Mouse (Mus musculus): ENCODE measurements around the gene Cacna1c. TPM values are rescaled to one million over a fixed set of nuclear protein-coding genes. Genes with fewer than 3 reads are reported as not detected.

Cacna1c gene
- polyA plus RNA-seq, 1 experiment from 2014 or later, result 2.3 TPM

GRCm38 (mm10) chr6:118958529-118958928, 237.7 kb downstream of the Cacna1c start:
- TF ChIP-seq EP300 (optimal IDR thresholded peaks at IDR 0.05) (no peak), CTCF (IDR thresholded peaks at IDR 0.05; ENCODE audit: low read depth) (no peak)
- Histone ChIP-seq H3K4me2 (replicated peaks; ENCODE audit: low read depth) (no peak overlapping the region), H3K4me3 (ENCODE audit: low read depth, low read length) (no peak overlapping the region), H3K27me3 (ENCODE audit: control insufficient read depth, insufficient read depth, low read length) (no peaks in the 10 kb centered on the region), H3K4me1 (replicated peaks; ENCODE audit: control insufficient read depth, insufficient read depth) (no peaks in the 10 kb centered on the region; the same call in 1 of the 2 replicates), H3K9me3 (ENCODE audit: control insufficient read depth, low read length) (no peaks in the 10 kb centered on the region), H3K36me3 (ENCODE audit: control insufficient read depth, insufficient read depth, low read length) (no peaks in the 10 kb centered on the region), H3K9ac (ENCODE audit: low read length) (no peak overlapping the region), H3K27ac (replicated peaks) (no peak overlapping the region)
- DNase-seq (ENCODE audit: low spot score), result no peak
- WGBS, result 92% methylated on average over 9 of the region's 9 CpGs
- no peak for ATAC-seq (ENCODE audit: low FRiP score, low TSS enrichment)

GRCm38 (mm10) chr6:118956234-118956633, 240.0 kb downstream of the Cacna1c start:
- Histone ChIP-seq H3K4me1 (replicated peaks; ENCODE audit: control insufficient read depth, insufficient read depth) (no peaks in the 10 kb centered on the region), H3K27ac (replicated peaks) (no peak overlapping the region), H3K36me3 (ENCODE audit: control insufficient read depth, insufficient read depth, low read length) (no peaks in the 10 kb centered on the region), H3K4me2 (replicated peaks; ENCODE audit: low read depth) (no peak overlapping the region), H3K9ac (ENCODE audit: low read length) (no peak overlapping the region), H3K27me3 (ENCODE audit: control insufficient read depth, insufficient read depth, low read length) (no peaks in the 10 kb centered on the region), H3K4me3 (ENCODE audit: low read depth, low read length) (no peak overlapping the region), H3K9me3 (ENCODE audit: control insufficient read depth, low read length) (no peaks in the 10 kb centered on the region)
- ATAC-seq (ENCODE audit: low FRiP score, low TSS enrichment) (no peak), DNase-seq (ENCODE audit: low spot score) (no peak)
- 81% methylated on average over 4 of the region's 4 CpGs for WGBS
- TF ChIP-seq CTCF (IDR thresholded peaks at IDR 0.05; ENCODE audit: low read depth), result no peak
- TF ChIP-seq EP300 (optimal IDR thresholded peaks at IDR 0.05), result no peak

GRCm38 (mm10) chr6:118955777-118956176, 240.4 kb downstream of the Cacna1c start:
- no peak for TF ChIP-seq CTCF (IDR thresholded peaks at IDR 0.05; ENCODE audit: low read depth)
- TF ChIP-seq EP300 (optimal IDR thresholded peaks at IDR 0.05), result no peak
- H3K4me2 ChIP-seq (replicated peaks; ENCODE audit: low read depth), result no peak overlapping the region
- no peak for DNase-seq (ENCODE audit: low spot score)
- no peak overlapping the region for H3K27ac ChIP-seq (replicated peaks)
- H3K9ac ChIP-seq (ENCODE audit: low read length), result no peak overlapping the region
- H3K9me3 ChIP-seq (ENCODE audit: control insufficient read depth, low read length), result no peaks in the 10 kb centered on the region
- no peaks in the 10 kb centered on the region for H3K4me1 ChIP-seq (replicated peaks; ENCODE audit: control insufficient read depth, insufficient read depth)
- ATAC-seq (ENCODE audit: low FRiP score, low TSS enrichment), result no peak
- no peaks in the 10 kb centered on the region for H3K27me3 ChIP-seq (ENCODE audit: control insufficient read depth, insufficient read depth, low read length)
- no peaks in the 10 kb centered on the region for H3K36me3 ChIP-seq (ENCODE audit: control insufficient read depth, insufficient read depth, low read length)
- no peak overlapping the region for H3K4me3 ChIP-seq (ENCODE audit: low read depth, low read length)

GRCm38 (mm10) chr6:118954988-118955554, 241.1 kb downstream of the Cacna1c start:
- Histone ChIP-seq H3K4me1 (replicated peaks; ENCODE audit: control insufficient read depth, insufficient read depth) (no peaks in the 10 kb centered on the region), H3K9ac (ENCODE audit: low read length) (no peak overlapping the region), H3K36me3 (ENCODE audit: control insufficient read depth, insufficient read depth, low read length) (no peaks in the 10 kb centered on the region), H3K27ac (replicated peaks) (no peak overlapping the region), H3K4me3 (ENCODE audit: low read depth, low read length) (no peak overlapping the region), H3K4me2 (replicated peaks; ENCODE audit: low read depth) (no peak overlapping the region), H3K27me3 (ENCODE audit: control insufficient read depth, insufficient read depth, low read length) (no peaks in the 10 kb centered on the region), H3K9me3 (ENCODE audit: control insufficient read depth, low read length) (no peaks in the 10 kb centered on the region)
- DNase-seq (ENCODE audit: low spot score) (no peak), ATAC-seq (ENCODE audit: low FRiP score, low TSS enrichment) (peak; percentile 38; the same call in 1 of the 2 replicates)
- WGBS, result 46% methylated on average over 7 of the region's 7 CpGs
- TF ChIP-seq EP300 (optimal IDR thresholded peaks at IDR 0.05) (no peak), CTCF (IDR thresholded peaks at IDR 0.05; ENCODE audit: low read depth) (no peak)

GRCm38 (mm10) chr6:118952377-118952776, 243.8 kb downstream of the Cacna1c start:
- Histone ChIP-seq H3K4me2 (replicated peaks; ENCODE audit: low read depth) (no peak overlapping the region), H3K36me3 (ENCODE audit: control insufficient read depth, insufficient read depth, low read length) (no peaks in the 10 kb centered on the region), H3K4me1 (replicated peaks; ENCODE audit: control insufficient read depth, insufficient read depth) (no peaks in the 10 kb centered on the region), H3K4me3 (ENCODE audit: low read depth, low read length) (no peak overlapping the region), H3K27ac (replicated peaks) (no peak overlapping the region), H3K9ac (ENCODE audit: low read length) (no peak overlapping the region), H3K27me3 (ENCODE audit: control insufficient read depth, insufficient read depth, low read length) (no peaks in the 10 kb centered on the region), H3K9me3 (ENCODE audit: control insufficient read depth, low read length) (no peaks in the 10 kb centered on the region)
- 72% methylated on average over 9 of the region's 9 CpGs for WGBS
- DNase-seq (ENCODE audit: low spot score), result no peak
- no peak for ATAC-seq (ENCODE audit: low FRiP score, low TSS enrichment)
- no peak for TF ChIP-seq CTCF (IDR thresholded peaks at IDR 0.05; ENCODE audit: low read depth)
- TF ChIP-seq EP300 (optimal IDR thresholded peaks at IDR 0.05), result no peak

GRCm38 (mm10) chr6:118950190-118950589, 246.0 kb downstream of the Cacna1c start:
- TF ChIP-seq CTCF (IDR thresholded peaks at IDR 0.05; ENCODE audit: low read depth) (no peak), EP300 (optimal IDR thresholded peaks at IDR 0.05) (no peak)
- H3K4me1 ChIP-seq (replicated peaks; ENCODE audit: control insufficient read depth, insufficient read depth), result no peaks in the 10 kb centered on the region
- no peaks in the 10 kb centered on the region for H3K9me3 ChIP-seq (ENCODE audit: control insufficient read depth, low read length)
- 40% methylated on average over 13 of the region's 13 CpGs for WGBS
- no peak overlapping the region for H3K27ac ChIP-seq (replicated peaks)
- DNase-seq (ENCODE audit: low spot score), result no peak
- no peak overlapping the region for H3K4me2 ChIP-seq (replicated peaks; ENCODE audit: low read depth)
- no peak overlapping the region for H3K4me3 ChIP-seq (ENCODE audit: low read depth, low read length)
- H3K9ac ChIP-seq (ENCODE audit: low read length), result no peak overlapping the region
- no peak for ATAC-seq (ENCODE audit: low FRiP score, low TSS enrichment)
- no peaks in the 10 kb centered on the region for H3K27me3 ChIP-seq (ENCODE audit: control insufficient read depth, insufficient read depth, low read length)
- no peaks in the 10 kb centered on the region for H3K36me3 ChIP-seq (ENCODE audit: control insufficient read depth, insufficient read depth, low read length)
